Mouse (Mus musculus) embryonic fibroblast, embryonic 13.5 days (primary cell): Measurements from ENCODE around the gene Exoc4.

Experiments
- CTCF ChIP-seq: IDR thresholded peaks from 2 replicates; pipeline ENCODE4 v1.5.1; 2011; ENCODE audit warnings: mild to moderate bottlenecking, control low read depth, low read length, moderate library complexity, borderline replicate concordance; ENCODE audit not compliant: insufficient read depth
- POLR2A ChIP-seq: IDR thresholded peaks from 2 replicates; pipeline ENCODE4 v1.6.1; 2011; ENCODE audit warnings: low read depth, mild to moderate bottlenecking, control low read depth, low read length, moderate library complexity

DNA sequence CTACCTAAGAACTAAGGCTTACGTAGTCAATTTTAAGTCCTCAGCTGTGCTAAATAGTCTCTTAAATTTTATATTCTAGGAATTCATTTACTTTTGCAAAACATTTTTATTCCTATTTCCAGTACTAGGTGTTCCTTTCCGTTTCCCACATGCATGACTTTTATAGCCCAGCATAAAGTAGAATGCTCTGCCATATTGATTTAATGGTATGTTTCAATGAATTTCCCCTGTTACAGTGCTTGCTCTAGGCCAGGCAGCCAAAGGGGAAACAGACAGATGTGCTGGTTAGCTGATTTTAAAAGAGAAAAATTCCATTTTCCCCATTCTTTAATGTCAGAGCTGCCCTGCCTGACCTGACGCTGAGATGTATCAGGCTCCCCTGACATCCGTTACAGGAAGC is 359.6 kb downstream of the Exoc4 start:
- TF ChIP-seq CTCF = no peak
- no peak for TF ChIP-seq POLR2A
